Mouse (Mus musculus) MEL (cell line): ENCODE data around the gene Igf2bp3. TPM values are rescaled to one million over a fixed set of nuclear protein-coding genes. Genes with fewer than 3 reads are reported as not detected.
A peak's percentile ranks its signal among the peaks of the same experiment; 100 is the strongest.

Source experiments
- DNase-seq: peaks from one replicate; pipeline ENCODE4 v3.0.0; 2011; ENCODE audit warnings: low read depth, low spot score
- H3K27ac ChIP-seq: 2 replicates; pipeline ENCODE4 v1.5.1; 2012; ENCODE audit warnings: low read depth, mild to moderate bottlenecking, control low read depth, low read length, moderate library complexity; ENCODE audit not compliant: control insufficient read depth
- H3K27me3 ChIP-seq, 2 experiments: fragments of 150-350 bp in 1 of 2; sonication (generic) in 1 of 2; 2 replicates each; pipeline ENCODE4 v1.6.1; 2012; ENCODE audit warnings: low read length in 2 of 2, mild to moderate bottlenecking in 2 of 2, improper control_type of control experiment in 1 of 2, moderate library complexity in 1 of 2; ENCODE audit not compliant: insufficient read depth in 2 of 2, control insufficient read depth in 1 of 2
- H3K36me3 ChIP-seq, 2 experiments: 2 replicates each; pipeline ENCODE4 v1.6.1; 2012 to 2014; ENCODE audit warnings: low read length in 2 of 2, improper control_type of control experiment in 1 of 2, inconsistent platforms in 1 of 2, mild to moderate bottlenecking in 1 of 2; ENCODE audit not compliant: insufficient read depth in 2 of 2, control insufficient read depth in 1 of 2
- H3K4me1 ChIP-seq, 2 experiments: fragments of 150-350 bp in 1 of 2; sonication (generic) in 1 of 2; 2 replicates each; pipeline ENCODE4 v1.6.1; 2012; ENCODE audit warnings: low read length in 2 of 2, improper control_type of control experiment in 1 of 2, mild to moderate bottlenecking in 1 of 2; ENCODE audit not compliant: insufficient read depth in 2 of 2, control insufficient read depth in 1 of 2
- H3K4me3 ChIP-seq, 2 experiments: fragments of 150-350 bp in 1 of 2; sonication (generic) in 1 of 2; 2 replicates each; pipeline ENCODE4 v1.5.1; 2012; ENCODE audit warnings: low read depth in 2 of 2, low read length in 2 of 2, mild to moderate bottlenecking in 2 of 2, moderate library complexity in 2 of 2, control low read depth in 1 of 2, improper control_type of control experiment in 1 of 2; ENCODE audit not compliant: control insufficient read depth in 1 of 2, insufficient read depth in 1 of 2
- H3K79me2 ChIP-seq: 2 replicates; pipeline ENCODE4 v1.6.1; 2012; ENCODE audit warnings: mild to moderate bottlenecking, low read length, moderate library complexity; ENCODE audit not compliant: control insufficient read depth, poor library complexity, insufficient read depth
- H3K9ac ChIP-seq: 2 replicates; pipeline ENCODE4 v1.6.1; 2012; ENCODE audit warnings: low read depth, mild to moderate bottlenecking, control low read depth, low read length, moderate library complexity; ENCODE audit not compliant: control insufficient read depth, poor library complexity, severe bottlenecking
- H3K9me3 ChIP-seq: fragments of 150-350 bp; sonication (generic); replicated peaks from 2 replicates; pipeline ENCODE4 v1.6.1; 2012; ENCODE audit warnings: mild to moderate bottlenecking, low read length, improper control_type of control experiment, moderate library complexity; ENCODE audit not compliant: insufficient read depth
- BHLHE40 ChIP-seq: IDR thresholded peaks from 2 replicates; pipeline ENCODE4 v1.6.1; 2012; ENCODE audit warnings: low read depth, mild to moderate bottlenecking, inconsistent platforms, low read length, improper control_type of control experiment, borderline replicate concordance
- CTCF ChIP-seq, 3 experiments: IDR thresholded peaks in 2 of 3; conservative IDR thresholded peaks in 1 of 3; 2 replicates each; pipeline ENCODE4 v1.5.1; 2011 to 2012; ENCODE audit warnings: low read length in 3 of 3, low read depth in 2 of 3, mild to moderate bottlenecking in 2 of 3, improper control_type of control experiment in 1 of 3, inconsistent platforms in 1 of 3, mixed read lengths in 1 of 3, moderate library complexity in 1 of 3; ENCODE audit not compliant: control insufficient read depth in 1 of 3, insufficient read depth in 1 of 3, poor library complexity in 1 of 3, severe bottlenecking in 1 of 3
- HCFC1 ChIP-seq: IDR thresholded peaks from 2 replicates; pipeline ENCODE4 v1.6.1; 2012; ENCODE audit warnings: low read depth, mild to moderate bottlenecking, inconsistent platforms, low read length, improper control_type of control experiment, moderate library complexity
- JUND ChIP-seq: IDR thresholded peaks from 2 replicates; pipeline ENCODE4 v1.6.1; 2011; ENCODE audit warnings: low read depth, mild to moderate bottlenecking, improper control_type of control experiment, low read length
- MEF2A ChIP-seq: IDR thresholded peaks from 2 replicates; pipeline ENCODE4 v1.6.1; 2014; ENCODE audit warnings: low read depth, mild to moderate bottlenecking, inconsistent platforms, low read length, improper control_type of control experiment; ENCODE audit not compliant: poor library complexity, insufficient replicate concordance, severe bottlenecking; ENCODE audit errors: extremely low read depth
- MXI1 ChIP-seq: IDR thresholded peaks from 2 replicates; pipeline ENCODE4 v1.6.1; 2011; ENCODE audit warnings: mild to moderate bottlenecking, low read depth, low read length, improper control_type of control experiment
- MYC ChIP-seq: IDR thresholded peaks from 2 replicates; pipeline ENCODE4 v1.6.1; 2011; ENCODE audit warnings: low read depth, mild to moderate bottlenecking, low read length, improper control_type of control experiment, moderate library complexity
- NRF1 ChIP-seq: IDR thresholded peaks from 2 replicates; pipeline ENCODE4 v1.6.1; 2014; ENCODE audit warnings: low read depth, mild to moderate bottlenecking, inconsistent platforms, low read length, improper control_type of control experiment, moderate library complexity; ENCODE audit not compliant: poor library complexity, insufficient read depth, severe bottlenecking
- RAD21 ChIP-seq: IDR thresholded peaks from 2 replicates; pipeline ENCODE4 v1.6.1; 2011; ENCODE audit warnings: mild to moderate bottlenecking, low read depth, low read length, improper control_type of control experiment
- SMC3 ChIP-seq: IDR thresholded peaks from 2 replicates; pipeline ENCODE4 v1.6.1; 2011; ENCODE audit warnings: low read depth, low read length, improper control_type of control experiment
- TBP ChIP-seq: IDR thresholded peaks from 2 replicates; pipeline ENCODE4 v1.8.0; 2011; ENCODE audit warnings: low read depth, low read length, improper control_type of control experiment
- TCF12 ChIP-seq: IDR thresholded peaks from 2 replicates; pipeline ENCODE4 v1.6.1; 2014; ENCODE audit warnings: low read depth, mild to moderate bottlenecking, inconsistent platforms, low read length, improper control_type of control experiment, moderate library complexity
- USF1 ChIP-seq: IDR thresholded peaks from 2 replicates; pipeline ENCODE4 v1.6.1; 2014; ENCODE audit warnings: low read depth, mild to moderate bottlenecking, inconsistent platforms, low read length, improper control_type of control experiment, moderate library complexity
- ZC3H11A ChIP-seq: IDR thresholded peaks from 2 replicates; pipeline ENCODE4 v1.6.1; 2012; ENCODE audit warnings: low read depth, mild to moderate bottlenecking, inconsistent platforms, low read length, improper control_type of control experiment
- polyA plus RNA-seq, 2 experiments: library from polyadenylated mRNA; stranded (reverse) in 1 of 2; unstranded in 1 of 2; fragments of >175 nt in 1 of 2; fragments of >200 nt in 1 of 2; gene quantifications; 2 replicates each; pipeline versions ENCODE4 v1.2.1 to v1.2.4; 2012; ENCODE audit warnings: low replicate concordance in 2 of 2, low read depth in 1 of 2; ENCODE audit not compliant: insufficient read length in 2 of 2, insufficient read depth in 1 of 2, missing spikeins in 1 of 2
- total RNA-seq: library from RNA; depleted of rRNA; stranded (reverse); fragments of 300-350 nt; gene quantifications from 2 replicates; pipeline ENCODE4 v1.2.3, GENCODE M21; 2012

The Igf2bp3 gene
- total and polyA plus RNA-seq, 3 experiments = 0.12 to 0.29 TPM; not detected in 1

GRCm38 (mm10) chr6:49068361-49068760 is 146.4 kb downstream of the Igf2bp3 start:
- H3K27me3 ChIP-seq = peaks cover 0 to 2% of the 10 kb centered on the region in 2 experiments; a peak in 2 of 4 replicates
- no peaks in the 10 kb centered on the region for H3K9me3 ChIP-seq
- H3K27ac ChIP-seq = no peak overlapping the region
- H3K79me2 ChIP-seq = no peaks in the 10 kb centered on the region
- peaks cover 0 to 3% of the 10 kb centered on the region in 2 experiments; a peak in 1 of 4 replicates for H3K4me1 ChIP-seq
- DNase-seq = no peak
- H3K4me3 ChIP-seq = no peak overlapping the region
- TF ChIP-seq SMC3 (no peak), USF1 (no peak), JUND (no peak), TCF12 (no peak), TBP (no peak), NRF1 (no peak), MEF2A (no peak), MYC (no peak), MXI1 (no peak), HCFC1 (no peak)
- H3K36me3 ChIP-seq = no peaks in the 10 kb centered on the region
- no peak overlapping the region for H3K9ac ChIP-seq

GRCm38 (mm10) chr6:49057053-49058021 is 157.4 kb downstream of the Igf2bp3 start:
- Histone ChIP-seq H3K9me3 (no peaks in the 10 kb centered on the region), H3K27me3 (no peaks in the 10 kb centered on the region; a peak in 2 of 4 replicates), H3K4me1 (no peaks in the 10 kb centered on the region), H3K27ac (no peak overlapping the region), H3K36me3 (no peaks in the 10 kb centered on the region), H3K79me2 (no peaks in the 10 kb centered on the region), H3K4me3 (no peak overlapping the region), H3K9ac (no peak overlapping the region)
- peak; percentile 65 for DNase-seq
- peak; percentile 66 for TF ChIP-seq SMC3
- TF ChIP-seq CTCF (IDR thresholded peaks at IDR 0.05 in 2 of 3, conservative IDR thresholded peaks at IDR 0.05 in 1 of 3; ENCODE audit: control insufficient read depth in 1 of 3, insufficient read depth in 1 of 3, low read depth in 2 of 3, low read length in 3 of 3, poor library complexity in 1 of 3, severe bottlenecking in 1 of 3) = peak; percentile 76 to 80 (median 77)
- TF ChIP-seq BHLHE40 = no peak
- peak; percentile 56; the same call in 1 of the 2 replicates for TF ChIP-seq ZC3H11A
- peak; percentile 80 for TF ChIP-seq RAD21
